Mouse (Mus musculus): ENCODE measurements around the gene Ptpru.

DNA sequence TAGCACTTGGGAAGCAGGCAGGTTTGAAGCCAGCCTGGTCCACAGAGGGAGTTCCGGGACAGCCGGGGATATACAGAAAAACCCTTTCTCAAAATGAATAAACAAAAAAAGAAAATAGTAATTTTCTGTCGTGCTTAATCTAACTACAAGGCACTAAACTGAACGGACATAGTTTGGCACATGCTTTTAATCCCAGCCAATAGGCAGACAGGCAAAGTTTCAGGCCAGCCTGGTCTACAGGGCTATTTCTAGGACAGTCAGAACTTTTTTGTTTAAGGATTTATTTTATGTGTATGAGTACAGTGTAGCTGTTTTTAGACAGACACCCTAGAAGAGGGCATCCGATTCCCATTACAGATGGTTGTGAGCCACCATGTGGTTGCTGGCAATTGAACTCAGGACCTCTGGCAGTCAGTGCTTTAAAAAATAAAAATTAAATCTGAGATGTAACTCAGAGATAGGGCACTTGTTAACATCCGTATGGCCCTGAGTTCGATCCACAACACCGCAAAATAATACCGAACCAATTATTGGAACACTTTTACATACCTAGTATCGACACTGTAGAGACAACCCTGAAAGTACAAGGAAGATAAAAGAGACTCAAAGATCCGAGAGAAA lies 34.7 kb upstream of the Ptpru start:
- TF ChIP-seq PAX5 (IDR thresholded peaks at IDR 0.05; ENCODE audit: low read length) (no peak), POLR2A (IDR thresholded peaks at IDR 0.05; ENCODE audit: low read depth, low read length) (no peak), CTCF (conservative IDR thresholded peaks at IDR 0.05 in 1 of 2, IDR thresholded peaks at IDR 0.05 in 1 of 2; ENCODE audit: low read depth in 2 of 2, low read length in 2 of 2) (no peak), KAT2A (IDR thresholded peaks at IDR 0.05; ENCODE audit: insufficient replicate concordance, low read length) (no peak), HCFC1 (IDR thresholded peaks at IDR 0.05; ENCODE audit: low read depth, low read length) (no peak), TBP (conservative IDR thresholded peaks at IDR 0.05; ENCODE audit: low read depth, low read length) (no peak), NRF1 (IDR thresholded peaks at IDR 0.05; ENCODE audit: low read depth, low read length) (no peak)
